Mouse (Mus musculus): ENCODE results near the gene Bex6. TPM values are rescaled to one million over a fixed set of nuclear protein-coding genes. Genes with fewer than 3 reads are reported as not detected.

The Bex6 gene
- polyA plus RNA-seq, 1 experiment from 2014 or later, result not detected

DNA sequence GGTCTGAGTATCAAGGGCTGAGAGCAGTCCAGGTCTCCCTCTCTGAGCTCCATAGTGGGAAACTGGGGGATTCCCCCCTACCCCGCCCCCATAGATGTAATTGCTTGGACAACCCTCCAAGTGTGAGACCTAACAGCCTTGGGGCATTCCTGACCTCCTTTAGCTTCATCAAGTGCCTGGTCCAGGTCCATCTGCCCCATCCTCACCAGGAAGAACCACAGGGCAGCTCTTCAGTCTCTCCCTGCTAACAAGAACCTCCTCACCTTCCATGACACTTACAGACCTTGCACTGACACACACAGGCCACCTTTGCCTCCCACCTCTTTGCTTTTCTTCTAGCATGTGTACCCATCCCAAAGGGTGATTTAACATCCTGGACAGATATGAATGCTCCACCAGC lies 25.6 kb upstream of the Bex6 start:
- Histone ChIP-seq H3K4me2 (ENCODE audit: low read depth, low read length) (no peak overlapping the region), H3K27ac (replicated peaks; ENCODE audit: low read depth, low read length) (no peak overlapping the region), H3K9ac (ENCODE audit: low read depth, low read length) (no peak overlapping the region), H3K9me3 (ENCODE audit: control insufficient read depth, low read length) (no peaks in the 10 kb centered on the region), H3K27me3 (replicated peaks; ENCODE audit: control insufficient read depth, insufficient read depth, low read length) (no peaks in the 10 kb centered on the region), H3K4me1 (ENCODE audit: control insufficient read depth, insufficient read depth, low read length) (no peaks in the 10 kb centered on the region), H3K4me3 (ENCODE audit: low read depth, low read length) (no peak overlapping the region), H3K36me3 (ENCODE audit: control insufficient read depth, insufficient read depth, low read length) (no peaks in the 10 kb centered on the region)
- DNase-seq (ENCODE audit: low spot score) (no peak), ATAC-seq (ENCODE audit: low read depth) (no peak)
- 81% methylated on average over 1 of the region's 1 CpGs for WGBS

DNA sequence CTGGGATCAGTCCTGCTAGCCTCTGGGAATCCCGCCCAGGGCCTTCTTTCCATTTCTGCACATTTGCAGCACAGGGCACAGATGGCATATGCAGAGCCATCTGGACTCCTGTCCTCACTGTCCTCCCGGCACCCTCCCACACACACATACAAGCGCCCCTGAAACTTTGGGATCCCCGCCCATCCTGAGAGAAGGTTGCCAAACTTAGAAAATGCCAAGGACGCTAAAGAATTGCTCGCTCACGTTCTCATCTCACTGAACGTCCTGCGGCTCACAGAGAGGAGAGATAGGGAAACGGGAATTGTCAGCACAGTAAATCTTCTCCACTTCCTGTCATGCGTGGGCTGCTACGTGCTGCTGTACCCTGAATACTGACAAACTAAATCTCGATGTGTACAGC lies 25.2 kb upstream of the Bex6 start:
- no peak overlapping the region for H3K4me3 ChIP-seq (ENCODE audit: low read depth, low read length)
- no peak overlapping the region for H3K27ac ChIP-seq (replicated peaks; ENCODE audit: low read depth, low read length)
- no peaks in the 10 kb centered on the region for H3K27me3 ChIP-seq (replicated peaks; ENCODE audit: control insufficient read depth, insufficient read depth, low read length)
- ATAC-seq (ENCODE audit: low read depth) (no peak), DNase-seq (ENCODE audit: low spot score) (no peak)
- no peaks in the 10 kb centered on the region for H3K36me3 ChIP-seq (ENCODE audit: control insufficient read depth, insufficient read depth, low read length)
- H3K4me1 ChIP-seq (ENCODE audit: control insufficient read depth, insufficient read depth, low read length), result no peaks in the 10 kb centered on the region
- H3K9me3 ChIP-seq (ENCODE audit: control insufficient read depth, low read length), result no peaks in the 10 kb centered on the region
- H3K4me2 ChIP-seq (ENCODE audit: low read depth, low read length), result no peak overlapping the region
- H3K9ac ChIP-seq (ENCODE audit: low read depth, low read length), result no peak overlapping the region
- 83% methylated on average over 13 of the region's 13 CpGs for WGBS

DNA sequence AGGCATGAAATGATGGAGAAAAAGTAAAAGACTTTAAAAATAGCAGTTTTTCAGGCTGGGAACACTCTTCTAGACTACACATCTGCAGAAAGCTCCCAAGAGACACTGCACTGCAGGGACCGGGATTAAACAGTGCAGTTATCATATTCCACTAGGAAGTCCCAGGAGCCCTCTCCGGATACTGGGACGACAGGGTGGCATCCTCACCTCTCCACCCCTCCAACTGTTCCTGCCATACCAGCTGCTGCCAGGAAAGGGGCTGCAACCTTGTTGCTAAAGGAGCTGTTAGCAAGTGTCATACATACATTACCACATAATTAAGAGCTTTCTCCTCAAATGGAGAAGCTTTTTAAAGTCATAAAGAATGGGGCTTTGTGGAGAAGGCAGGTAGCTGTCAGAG lies 22.9 kb upstream of the Bex6 start:
- H3K4me2 ChIP-seq (ENCODE audit: low read depth, low read length), result no peak overlapping the region
- H3K27ac ChIP-seq (replicated peaks; ENCODE audit: low read depth, low read length), result no peak overlapping the region
- peak; percentile 65; the same call in 1 of the 2 replicates for ATAC-seq (ENCODE audit: low read depth)
- H3K9ac ChIP-seq (ENCODE audit: low read depth, low read length), result no peak overlapping the region
- H3K4me3 ChIP-seq (ENCODE audit: low read depth, low read length), result no peak overlapping the region
- no peaks in the 10 kb centered on the region for H3K27me3 ChIP-seq (replicated peaks; ENCODE audit: control insufficient read depth, insufficient read depth, low read length)
- H3K36me3 ChIP-seq (ENCODE audit: control insufficient read depth, insufficient read depth, low read length), result no peaks in the 10 kb centered on the region
- 40% methylated on average over 3 of the region's 3 CpGs for WGBS
- DNase-seq (ENCODE audit: low spot score), result no peak
- H3K4me1 ChIP-seq (ENCODE audit: control insufficient read depth, insufficient read depth, low read length), result no peaks in the 10 kb centered on the region
- no peaks in the 10 kb centered on the region for H3K9me3 ChIP-seq (ENCODE audit: control insufficient read depth, low read length)

DNA sequence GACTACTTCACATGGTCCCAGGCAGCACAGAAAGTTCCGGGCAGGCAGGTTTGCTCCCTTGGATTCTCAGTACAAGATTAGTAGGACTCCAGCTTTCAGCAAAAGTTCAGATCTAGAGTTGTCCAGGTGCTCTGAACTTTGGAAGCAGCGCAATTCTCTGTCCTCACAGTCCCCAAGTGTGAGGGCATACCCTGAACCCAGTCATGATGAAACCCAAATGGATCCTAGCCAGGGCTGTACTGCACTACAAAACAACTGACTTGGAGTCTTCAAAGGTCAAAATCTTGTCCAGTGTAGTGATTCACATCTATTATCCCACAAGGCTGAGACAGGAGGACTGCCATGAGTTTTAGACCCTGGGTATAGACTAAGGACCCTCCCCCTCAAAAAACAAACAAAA lies 22.3 kb upstream of the Bex6 start:
- DNase-seq (ENCODE audit: low spot score), result no peak
- no peak overlapping the region for H3K9ac ChIP-seq (ENCODE audit: low read depth, low read length)
- H3K9me3 ChIP-seq (ENCODE audit: control insufficient read depth, low read length), result no peaks in the 10 kb centered on the region
- H3K36me3 ChIP-seq (ENCODE audit: control insufficient read depth, insufficient read depth, low read length), result no peaks in the 10 kb centered on the region
- no peak overlapping the region for H3K4me3 ChIP-seq (ENCODE audit: low read depth, low read length)
- no peak overlapping the region for H3K27ac ChIP-seq (replicated peaks; ENCODE audit: low read depth, low read length)
- no peak for ATAC-seq (ENCODE audit: low read depth)
- WGBS, result 97% methylated on average over 2 of the region's 2 CpGs
- H3K4me2 ChIP-seq (ENCODE audit: low read depth, low read length), result no peak overlapping the region
- no peaks in the 10 kb centered on the region for H3K27me3 ChIP-seq (replicated peaks; ENCODE audit: control insufficient read depth, insufficient read depth, low read length)
- no peaks in the 10 kb centered on the region for H3K4me1 ChIP-seq (ENCODE audit: control insufficient read depth, insufficient read depth, low read length)

DNA sequence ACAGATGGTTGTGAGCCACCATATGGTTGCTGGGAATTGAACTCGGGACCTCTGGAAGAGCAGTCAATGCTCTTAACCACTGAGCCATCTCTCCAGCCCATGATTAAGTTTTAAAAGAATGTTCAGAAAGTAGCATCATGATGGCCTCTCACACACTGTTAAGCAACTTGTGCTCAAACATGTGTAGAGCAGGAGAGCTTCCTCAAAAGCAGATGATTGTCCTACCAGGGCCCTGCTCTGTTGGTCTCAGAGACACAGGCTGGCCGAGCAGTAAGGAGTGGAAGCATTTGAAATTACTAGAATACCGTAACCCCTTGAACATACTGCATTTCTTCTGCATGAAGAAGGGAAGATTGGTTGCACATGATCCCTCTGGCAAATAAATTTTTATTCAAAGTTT lies 20.7 kb upstream of the Bex6 start:
- Histone ChIP-seq H3K4me1 (ENCODE audit: control insufficient read depth, insufficient read depth, low read length) (no peaks in the 10 kb centered on the region), H3K4me2 (ENCODE audit: low read depth, low read length) (no peak overlapping the region), H3K4me3 (ENCODE audit: low read depth, low read length) (no peak overlapping the region), H3K9ac (ENCODE audit: low read depth, low read length) (no peak overlapping the region), H3K27ac (replicated peaks; ENCODE audit: low read depth, low read length) (no peak overlapping the region), H3K9me3 (ENCODE audit: control insufficient read depth, low read length) (no peaks in the 10 kb centered on the region), H3K27me3 (replicated peaks; ENCODE audit: control insufficient read depth, insufficient read depth, low read length) (no peaks in the 10 kb centered on the region), H3K36me3 (ENCODE audit: control insufficient read depth, insufficient read depth, low read length) (no peaks in the 10 kb centered on the region)
- ATAC-seq (ENCODE audit: low read depth), result no peak
- 86% methylated on average over 3 of the region's 3 CpGs for WGBS
- DNase-seq (ENCODE audit: low spot score), result no peak

DNA sequence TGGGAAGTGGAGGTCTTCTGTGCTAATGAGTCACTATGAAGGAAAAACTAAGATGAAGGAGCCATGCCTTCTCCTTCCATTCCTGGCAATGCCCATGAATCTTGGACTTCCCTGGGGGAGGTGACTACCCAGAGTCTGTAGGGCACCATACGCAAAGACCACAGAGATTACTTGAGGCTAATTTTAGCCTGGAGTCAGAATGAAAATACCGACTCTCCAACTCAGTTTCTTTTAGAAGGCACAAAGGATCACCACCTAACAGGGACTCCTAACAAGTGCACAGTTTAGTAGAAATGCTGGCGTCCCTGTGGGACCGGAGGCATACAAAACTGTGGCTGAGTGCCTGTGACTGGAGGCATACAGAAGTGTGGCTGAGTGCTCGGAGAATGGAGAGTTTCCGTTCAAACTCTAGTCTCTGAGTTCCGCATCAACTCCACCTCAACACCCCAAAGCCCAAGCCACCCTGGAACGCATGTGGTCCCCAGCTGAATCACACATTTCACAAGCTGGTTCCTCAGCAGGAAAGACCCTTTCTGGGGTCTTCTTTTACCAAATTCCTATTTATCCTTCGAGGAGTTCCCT lies 18.8 kb upstream of the Bex6 start:
- Histone ChIP-seq H3K27ac (replicated peaks; ENCODE audit: low read depth, low read length) (no peak overlapping the region), H3K4me2 (ENCODE audit: low read depth, low read length) (no peak overlapping the region), H3K36me3 (ENCODE audit: control insufficient read depth, insufficient read depth, low read length) (no peaks in the 10 kb centered on the region), H3K27me3 (replicated peaks; ENCODE audit: control insufficient read depth, insufficient read depth, low read length) (peaks cover 12% of the 10 kb centered on the region), H3K9ac (ENCODE audit: low read depth, low read length) (no peak overlapping the region), H3K4me3 (ENCODE audit: low read depth, low read length) (no peak overlapping the region), H3K9me3 (ENCODE audit: control insufficient read depth, low read length) (no peaks in the 10 kb centered on the region), H3K4me1 (ENCODE audit: control insufficient read depth, insufficient read depth, low read length) (0 out of 2 replicates have a peak, but pooled peaks cover 8% of the 10 kb centered on the region)
- no peak for DNase-seq (ENCODE audit: low spot score)
- 88% methylated on average over 9 of the region's 9 CpGs for WGBS
- ATAC-seq (ENCODE audit: low read depth), result no peak

DNA sequence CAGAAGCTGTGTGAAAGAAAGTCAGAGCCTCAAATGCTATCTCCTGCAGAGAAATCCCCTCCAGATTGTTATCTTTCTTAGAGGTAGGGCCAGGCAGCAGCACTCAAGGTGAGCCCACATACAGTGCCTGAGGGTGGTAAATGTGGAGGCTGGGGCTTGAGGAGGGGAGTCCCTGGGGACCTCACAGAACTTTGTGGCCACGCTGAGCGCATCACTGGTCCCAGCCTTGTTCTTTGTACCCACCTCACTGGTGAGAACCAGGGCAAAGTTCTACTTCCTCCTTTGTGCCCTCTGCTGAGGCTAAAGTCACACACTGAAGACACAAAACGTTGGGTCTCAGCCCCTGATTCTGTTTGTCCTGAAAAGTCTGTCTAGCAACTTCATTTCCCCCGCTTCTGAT lies 16.2 kb upstream of the Bex6 start:
- WGBS, result 66% methylated on average over 4 of the region's 4 CpGs
- H3K9me3 ChIP-seq (ENCODE audit: control insufficient read depth, low read length), result no peaks in the 10 kb centered on the region
- 0 out of 2 replicates have a peak overlapping the region, but pooled peaks have one; percentile 12 for H3K4me2 ChIP-seq (ENCODE audit: low read depth, low read length)
- H3K4me1 ChIP-seq (ENCODE audit: control insufficient read depth, insufficient read depth, low read length), result 0 out of 2 replicates have a peak, but pooled peaks cover 10% of the 10 kb centered on the region
- no peak overlapping the region for H3K27ac ChIP-seq (replicated peaks; ENCODE audit: low read depth, low read length)
- H3K4me3 ChIP-seq (ENCODE audit: low read depth, low read length), result no peak overlapping the region
- ATAC-seq (ENCODE audit: low read depth) (no peak), DNase-seq (ENCODE audit: low spot score) (no peak)
- no peaks in the 10 kb centered on the region for H3K36me3 ChIP-seq (ENCODE audit: control insufficient read depth, insufficient read depth, low read length)
- peaks cover 12% of the 10 kb centered on the region for H3K27me3 ChIP-seq (replicated peaks; ENCODE audit: control insufficient read depth, insufficient read depth, low read length)
- no peak overlapping the region for H3K9ac ChIP-seq (ENCODE audit: low read depth, low read length)

DNA sequence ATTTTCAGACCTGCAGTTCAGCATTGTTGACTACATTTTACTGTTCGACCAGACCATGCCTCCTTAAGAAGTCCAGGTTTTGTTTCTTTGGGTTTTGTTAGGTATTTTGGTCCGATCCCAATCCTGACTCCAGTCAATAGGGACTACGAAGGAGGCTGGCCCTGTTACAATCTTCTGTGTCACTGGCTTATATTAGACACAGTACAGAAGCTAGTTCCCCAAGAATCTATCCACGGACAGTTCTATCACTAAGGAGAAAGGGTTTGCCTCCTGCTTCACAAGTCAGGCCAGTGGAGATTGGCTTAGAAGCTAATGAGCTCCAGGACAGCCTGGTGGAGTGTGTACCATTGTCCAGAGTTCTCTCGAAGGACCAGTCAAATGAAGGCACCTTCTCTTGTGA lies 15.7 kb upstream of the Bex6 start:
- 0 out of 2 replicates have a peak, but pooled peaks cover 10% of the 10 kb centered on the region for H3K4me1 ChIP-seq (ENCODE audit: control insufficient read depth, insufficient read depth, low read length)
- no peaks in the 10 kb centered on the region for H3K9me3 ChIP-seq (ENCODE audit: control insufficient read depth, low read length)
- H3K4me3 ChIP-seq (ENCODE audit: low read depth, low read length), result peak overlapping the region; percentile 39; the same call in 1 of the 2 replicates
- peaks cover 12% of the 10 kb centered on the region for H3K27me3 ChIP-seq (replicated peaks; ENCODE audit: control insufficient read depth, insufficient read depth, low read length)
- H3K27ac ChIP-seq (replicated peaks; ENCODE audit: low read depth, low read length), result no peak overlapping the region
- ATAC-seq (ENCODE audit: low read depth), result no peak
- WGBS, result 73% methylated on average over 5 of the region's 5 CpGs
- no peak overlapping the region for H3K9ac ChIP-seq (ENCODE audit: low read depth, low read length)
- H3K36me3 ChIP-seq (ENCODE audit: control insufficient read depth, insufficient read depth, low read length), result no peaks in the 10 kb centered on the region
- DNase-seq (ENCODE audit: low spot score), result no peak
- H3K4me2 ChIP-seq (ENCODE audit: low read depth, low read length), result 0 out of 2 replicates have a peak overlapping the region, but pooled peaks have one; percentile 80

DNA sequence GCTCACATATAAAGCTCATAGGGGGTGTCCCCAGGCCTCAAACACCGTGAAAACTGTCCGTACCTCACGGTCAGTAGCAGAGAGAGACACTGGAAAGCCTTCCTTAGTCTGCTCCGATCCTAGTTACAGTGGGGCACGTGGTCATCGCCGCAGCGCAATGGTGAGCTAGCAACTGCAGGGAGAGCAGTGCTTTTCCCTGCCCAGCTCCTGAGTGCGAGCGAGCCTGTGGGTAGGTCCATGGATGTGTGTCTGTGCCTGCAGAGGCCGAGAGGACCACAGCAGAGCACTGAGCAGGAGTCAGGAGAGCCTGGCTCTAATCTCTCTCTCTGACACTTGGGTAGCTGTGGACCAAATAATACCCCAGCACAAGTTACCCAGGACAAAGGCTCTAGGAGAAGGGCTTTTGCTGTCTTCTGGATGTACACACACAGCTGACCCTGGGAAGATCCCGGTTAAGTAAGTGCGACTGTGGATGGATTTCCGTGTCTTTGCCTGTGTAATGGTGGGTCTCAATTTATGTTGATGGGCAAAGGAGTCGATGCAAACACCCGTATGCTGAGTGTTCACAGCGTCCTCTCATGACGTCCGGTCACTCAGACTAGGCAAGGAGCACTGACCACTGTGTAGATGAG lies 15.1 kb upstream of the Bex6 start:
- no peaks in the 10 kb centered on the region for H3K9me3 ChIP-seq (ENCODE audit: control insufficient read depth, low read length)
- WGBS, result 74% methylated on average over 19 of the region's 19 CpGs
- no peak overlapping the region for H3K27ac ChIP-seq (replicated peaks; ENCODE audit: low read depth, low read length)
- 0 out of 2 replicates have a peak overlapping the region, but pooled peaks have one; percentile 66 for H3K9ac ChIP-seq (ENCODE audit: low read depth, low read length)
- DNase-seq (ENCODE audit: low spot score), result no peak
- H3K4me1 ChIP-seq (ENCODE audit: control insufficient read depth, insufficient read depth, low read length), result 0 out of 2 replicates have a peak, but pooled peaks cover 10% of the 10 kb centered on the region
- H3K27me3 ChIP-seq (replicated peaks; ENCODE audit: control insufficient read depth, insufficient read depth, low read length), result peaks cover 12% of the 10 kb centered on the region
- H3K36me3 ChIP-seq (ENCODE audit: control insufficient read depth, insufficient read depth, low read length), result no peaks in the 10 kb centered on the region
- ATAC-seq (ENCODE audit: low read depth), result no peak
- peak overlapping the region; percentile 80 for H3K4me2 ChIP-seq (ENCODE audit: low read depth, low read length)
- H3K4me3 ChIP-seq (ENCODE audit: low read depth, low read length), result peak overlapping the region; percentile 39
